Mouse (Mus musculus) lung, adult 2 months (tissue): ENCODE measurements around the gene Gm45021. TPM values are rescaled to one million over a fixed set of nuclear protein-coding genes. Genes with fewer than 3 reads are reported as not detected.

ENCODE experiments used
- DNase-seq: peaks from one replicate; pipeline ENCODE4 v3.0.0; 2022
- H3K4me1 ChIP-seq: fragments of 200-500 bp; 2 replicates; pipeline ENCODE4 v1.6.1; 2011; ENCODE audit warnings: low read length; ENCODE audit not compliant: control insufficient read depth, insufficient read depth
- H3K4me3 ChIP-seq: fragments of 200-500 bp; replicated peaks from 2 replicates; pipeline ENCODE3; 2011; ENCODE audit warnings: low read depth, mild to moderate bottlenecking, control low read depth, low read length; ENCODE audit errors: extremely low read depth
- CTCF ChIP-seq: fragments of 200-500 bp; IDR thresholded peaks from 2 replicates; pipeline ENCODE4 v1.5.1; 2011; ENCODE audit warnings: mild to moderate bottlenecking, low read length, control low read depth; ENCODE audit not compliant: insufficient read depth
- POLR2A ChIP-seq: fragments of 200-500 bp; IDR thresholded peaks from 2 replicates; pipeline ENCODE4 v1.6.1; 2011; ENCODE audit warnings: low read depth, mild to moderate bottlenecking, control low read depth, low read length, borderline replicate concordance; ENCODE audit errors: extremely low read depth
- WGBS: fragments of 180-500 bp; shearing (Covaris S2); methylation state at CpG from one replicate; pipeline ENCODE4 v1.1.7; 2018; 5-methylcytosine and 5-hydroxymethylcytosine counted together
- polyA plus RNA-seq: library from polyadenylated mRNA; depleted of rRNA; stranded (reverse); fragments of >200 nt; gene quantifications from 2 replicates; pipeline ENCODE4 v1.2.3, GENCODE M21; 2012

Gm45021 gene
- polyA plus RNA-seq, 1 experiment: not detected

GRCm38 (mm10) chr6:48628377-48628776 is 39.0 kb downstream of the Gm45021 start:
- H3K4me1 ChIP-seq: no peaks in the 10 kb centered on the region
- no peak for TF ChIP-seq CTCF
- no peak for TF ChIP-seq POLR2A
- 62% methylated on average over 3 of the region's 3 CpGs for WGBS
- DNase-seq: no peak
- no peak overlapping the region for H3K4me3 ChIP-seq

GRCm38 (mm10) chr6:48628808-48629660 is 39.6 kb downstream of the Gm45021 start:
- 4% methylated on average over 54 of the region's 54 CpGs for WGBS
- H3K4me1 ChIP-seq: no peaks in the 10 kb centered on the region
- DNase-seq: no peak
- TF ChIP-seq CTCF (no peak), POLR2A (no peak)
- peak overlapping the region; percentile 40 for H3K4me3 ChIP-seq

- 19% methylated on average over 13 of the region's 13 CpGs for WGBS
Measured at GRCm38 (mm10) chr6:48629661-48630034, 40.2 kb downstream of the Gm45021 start.

GRCm38 (mm10) chr6:48630831-48631230 is 41.4 kb downstream of the Gm45021 start:
- H3K4me3 ChIP-seq: no peak overlapping the region
- DNase-seq: no peak
- WGBS: 84% methylated on average over 8 of the region's 8 CpGs
- TF ChIP-seq CTCF: no peak
- TF ChIP-seq POLR2A: no peak
- H3K4me1 ChIP-seq: no peaks in the 10 kb centered on the region

More at GRCm38 (mm10) chr6:48629661-48630034, 40.2 kb downstream of the Gm45021 start:
- DNase-seq: no peak
- Histone ChIP-seq H3K4me3 (peak overlapping the region; percentile 40), H3K4me1 (no peaks in the 10 kb centered on the region)
- no peak for TF ChIP-seq POLR2A

- WGBS: 80% methylated on average over 2 of the region's 2 CpGs
Measured at GRCm38 (mm10) chr6:48635105-48635504, 45.7 kb downstream of the Gm45021 start.

GRCm38 (mm10) chr6:48636515-48636914 is 47.1 kb downstream of the Gm45021 start:
- H3K4me3 ChIP-seq: no peak overlapping the region
- no peaks in the 10 kb centered on the region for H3K4me1 ChIP-seq
- DNase-seq: no peak
- 77% methylated on average over 6 of the region's 6 CpGs for WGBS
- TF ChIP-seq CTCF (no peak), POLR2A (no peak)

More at GRCm38 (mm10) chr6:48635105-48635504, 45.7 kb downstream of the Gm45021 start:
- DNase-seq: no peak
- Histone ChIP-seq H3K4me3 (no peak overlapping the region), H3K4me1 (no peaks in the 10 kb centered on the region)
- TF ChIP-seq CTCF (no peak), POLR2A (no peak)

- Histone ChIP-seq H3K4me1 (no peaks in the 10 kb centered on the region), H3K4me3 (no peak overlapping the region)
- TF ChIP-seq POLR2A: no peak
- TF ChIP-seq CTCF: no peak
- 70% methylated on average over 6 of the region's 6 CpGs for WGBS
- DNase-seq: no peak
Measured at GRCm38 (mm10) chr6:48637811-48638500, 48.5 kb downstream of the Gm45021 start.

- H3K4me1 ChIP-seq: no peaks in the 10 kb centered on the region
- TF ChIP-seq CTCF (no peak), POLR2A (no peak)
- no peak for DNase-seq
- H3K4me3 ChIP-seq: no peak overlapping the region
- WGBS: 61% methylated on average over 2 of the region's 2 CpGs
Measured at GRCm38 (mm10) chr6:48638553-48638952, 49.1 kb downstream of the Gm45021 start.

GRCm38 (mm10) chr6:48641391-48641790 is 52.0 kb downstream of the Gm45021 start:
- no peak for TF ChIP-seq POLR2A
- TF ChIP-seq CTCF: no peak
- no peak overlapping the region for H3K4me3 ChIP-seq
- H3K4me1 ChIP-seq: no peaks in the 10 kb centered on the region
- DNase-seq: no peak
- WGBS: 71% methylated on average over 6 of the region's 6 CpGs

GRCm38 (mm10) chr6:48642764-48643292 is 53.4 kb downstream of the Gm45021 start:
- 19% methylated on average over 4 of the region's 4 CpGs for WGBS
- TF ChIP-seq POLR2A: no peak
- peak; percentile 27; the same call in 1 of the 2 replicates for TF ChIP-seq CTCF
- H3K4me3 ChIP-seq: no peak overlapping the region
- no peak for DNase-seq
- no peaks in the 10 kb centered on the region for H3K4me1 ChIP-seq
